Mouse (Mus musculus): ENCODE results near the gene Vezf1.
"Not testable (repeated sequence)": the region's sequence is repeated elsewhere in the genome, so short reads cannot be mapped to it uniquely, and the experiment has no call there.

Gene Vezf1

DNA sequence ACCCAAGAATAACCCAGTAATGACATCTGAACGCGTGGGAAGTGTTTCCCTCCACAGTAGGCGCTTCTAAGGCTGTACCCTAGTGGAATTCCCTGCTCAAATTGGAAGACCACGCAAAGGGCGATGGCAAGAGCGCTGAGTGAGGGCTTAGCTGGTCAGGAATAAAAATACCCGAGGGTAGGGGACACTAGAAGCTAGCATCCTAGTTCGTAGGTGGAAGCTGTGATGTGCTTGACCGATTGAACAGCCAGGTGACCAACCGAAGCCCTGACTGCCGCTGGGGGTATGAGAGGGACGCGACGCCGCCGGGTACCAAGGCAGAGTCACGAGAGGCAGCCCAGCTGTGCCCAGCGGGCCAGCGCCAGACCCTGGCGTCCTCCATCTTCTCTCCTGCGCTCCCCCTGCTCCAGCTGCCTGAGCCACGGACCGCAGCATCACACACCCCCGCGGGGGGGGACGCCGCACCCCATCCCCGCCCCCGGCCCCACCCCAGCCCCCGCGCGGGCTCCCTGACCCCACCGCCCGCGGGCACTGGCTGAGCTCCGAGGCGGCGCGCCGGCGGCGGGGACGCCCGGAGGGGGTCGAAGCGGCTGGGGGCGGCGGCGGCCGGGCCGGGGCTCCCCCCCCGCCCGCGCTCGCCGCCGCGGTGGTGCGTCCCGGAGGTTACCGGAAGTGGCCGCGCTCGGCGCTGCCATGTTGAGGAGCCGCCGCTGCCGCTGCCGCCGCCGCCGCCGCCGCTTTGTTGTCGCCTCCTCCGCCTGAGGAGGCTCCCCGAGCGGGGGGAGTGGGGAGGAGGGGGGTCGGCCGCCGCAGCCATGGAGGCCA is at the start of gene Vezf1:
Gene Vezf1 (plus strand): TSS at position 694 of the 825 bp plus-strand sequence.
- peak; percentile 62 for DNase-seq (ENCODE audit: low read depth, low spot score)

DNA sequence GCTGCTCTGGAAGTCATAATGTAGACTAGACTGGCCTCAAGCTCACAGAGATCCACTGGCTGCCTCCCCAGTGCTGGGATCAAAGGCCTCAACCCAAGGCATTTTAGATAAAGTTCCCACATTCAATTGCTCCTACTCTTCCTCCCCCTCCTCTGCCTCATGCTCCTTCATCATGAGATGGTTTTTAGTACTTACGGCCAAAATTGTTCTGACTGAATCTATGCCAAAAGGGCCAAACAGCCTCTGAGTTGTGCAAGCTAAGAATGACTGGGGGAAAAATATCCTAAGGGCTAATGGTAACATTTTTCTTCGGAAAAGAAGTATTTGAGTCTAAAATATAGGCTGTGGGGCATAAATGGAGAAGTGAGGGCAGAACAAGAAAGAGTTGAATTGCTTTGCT is 44.1 kb upstream of the Vezf1 start:
- DNase-seq (ENCODE audit: low read depth, low spot score), result no peak

DNA sequence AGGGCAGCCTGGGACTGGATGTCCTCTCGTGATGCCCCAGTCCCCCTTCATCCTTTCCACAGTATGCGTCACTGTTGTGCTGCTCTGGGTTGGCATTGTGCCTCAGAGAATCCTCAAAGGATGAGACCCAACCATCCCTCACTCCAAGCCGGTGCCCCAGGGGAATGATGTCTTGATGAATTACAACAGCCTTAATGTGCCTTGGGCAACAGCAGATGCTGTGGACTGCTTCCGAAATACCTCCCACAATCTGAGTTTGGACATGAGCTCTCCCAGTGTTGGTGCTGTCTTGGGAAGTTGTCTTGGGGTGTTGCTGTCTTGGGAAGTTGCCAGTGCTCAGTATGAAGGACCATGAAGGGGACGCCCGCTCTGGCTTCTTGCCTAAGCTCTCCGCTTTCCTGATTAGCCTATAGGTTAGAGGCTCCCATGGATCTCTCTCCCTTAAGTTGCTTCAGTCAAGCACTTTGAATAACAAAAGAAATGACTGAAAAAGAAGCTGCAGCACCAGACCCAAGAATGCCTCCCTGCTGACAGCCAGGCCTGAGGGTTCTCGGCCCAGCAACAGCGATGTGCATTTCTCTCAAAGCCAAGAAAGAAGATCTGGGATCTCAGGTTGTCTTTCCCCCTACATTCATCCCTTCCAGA is 40.6 kb upstream of the Vezf1 start:
- DNase-seq (ENCODE audit: low read depth, low spot score), result peak; percentile 98

GRCm38 (mm10) chr11:88028193-88028684 is 39.8 kb upstream of the Vezf1 start:
- peak; percentile 84 for DNase-seq (ENCODE audit: low read depth, low spot score)

GRCm38 (mm10) chr11:88030219-88030618 is 37.9 kb upstream of the Vezf1 start:
- no peak for DNase-seq (ENCODE audit: low read depth, low spot score)

- DNase-seq (ENCODE audit: low read depth, low spot score), result no peak
These were observed 37.2 kb upstream of the Vezf1 start for GRCm38 (mm10) chr11:88030836-88031235.

- peak; percentile 73 for DNase-seq (ENCODE audit: low read depth, low spot score)
These were observed 36.3 kb upstream of the Vezf1 start for GRCm38 (mm10) chr11:88031753-88032152.

DNA sequence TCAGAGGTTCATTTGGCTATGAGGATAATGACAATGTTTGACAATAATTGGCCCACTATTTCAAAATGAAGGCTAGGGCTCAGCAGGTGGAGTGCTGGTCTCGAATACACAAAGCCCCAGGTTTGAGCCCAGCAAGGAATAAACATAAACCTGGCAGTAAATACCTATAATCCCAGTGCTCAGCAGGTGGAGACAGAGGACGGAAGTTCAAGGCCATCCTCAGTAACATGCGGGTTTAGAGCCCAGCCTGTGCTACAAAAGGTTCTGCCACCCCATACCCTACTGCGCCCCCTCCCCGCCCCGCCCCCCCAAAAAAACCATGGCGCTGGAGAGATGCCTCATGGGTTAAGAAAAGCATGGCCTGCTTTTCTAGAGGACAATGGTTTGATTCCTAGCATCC is 32.1 kb upstream of the Vezf1 start:
- DNase-seq (ENCODE audit: low read depth, low spot score), result peak; percentile 57

DNA sequence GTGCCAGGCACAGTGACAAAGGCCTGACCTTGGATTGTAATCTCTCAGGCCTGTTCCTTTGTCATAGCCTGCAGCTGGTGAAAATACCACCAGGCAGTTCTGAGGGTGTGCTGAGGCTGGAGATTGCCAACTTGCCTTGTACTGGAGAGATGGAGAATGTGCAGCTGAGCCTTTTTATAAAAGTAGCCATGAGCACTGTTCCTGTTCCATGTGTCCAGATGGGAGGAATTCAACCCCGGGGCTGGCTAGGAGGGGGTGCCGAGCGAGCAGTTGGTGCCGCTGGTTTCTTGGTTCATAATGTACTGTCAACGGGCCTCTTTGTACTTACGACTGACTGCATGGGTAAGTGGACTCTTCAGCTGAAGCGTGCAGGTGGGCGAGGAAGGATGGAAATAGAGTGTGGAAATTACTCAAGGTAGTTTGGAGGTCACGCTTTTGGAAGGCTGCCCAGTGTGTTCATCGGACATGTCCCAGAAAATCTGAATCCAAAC is 31.3 kb upstream of the Vezf1 start:
- DNase-seq (ENCODE audit: low read depth, low spot score), result peak; percentile 59

- DNase-seq (ENCODE audit: low read depth, low spot score), result peak; percentile 56
These were observed 30.7 kb upstream of the Vezf1 start for GRCm38 (mm10) chr11:88037386-88037785.

GRCm38 (mm10) chr11:88039066-88039465 is 29.0 kb upstream of the Vezf1 start:
- DNase-seq (ENCODE audit: low read depth, low spot score), result peak; percentile 67

- no peak for DNase-seq (ENCODE audit: low read depth, low spot score)
These were observed 23.8 kb upstream of the Vezf1 start for GRCm38 (mm10) chr11:88044314-88044713.

DNA sequence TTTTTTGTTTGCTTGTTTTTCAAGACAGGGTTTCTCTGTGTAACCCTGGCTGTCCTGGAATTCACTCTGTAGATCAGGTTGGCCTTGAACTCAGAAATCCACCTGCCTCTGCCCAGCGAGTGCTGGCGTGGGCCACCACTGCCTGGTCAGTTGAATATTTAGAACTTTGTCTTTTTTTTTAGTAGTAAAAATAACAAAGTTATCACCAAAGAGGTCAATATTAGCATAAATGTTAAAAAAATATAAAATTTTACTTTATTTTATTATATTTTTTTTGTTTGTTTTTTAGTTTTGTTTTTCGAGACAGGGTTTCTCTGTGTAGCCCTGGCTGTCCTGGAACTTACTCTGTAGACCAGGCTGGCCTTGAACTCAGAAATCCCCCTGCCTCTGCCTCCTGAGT is 22.9 kb upstream of the Vezf1 start:
- not testable (repeated sequence) for DNase-seq (ENCODE audit: low read depth, low spot score)

DNA sequence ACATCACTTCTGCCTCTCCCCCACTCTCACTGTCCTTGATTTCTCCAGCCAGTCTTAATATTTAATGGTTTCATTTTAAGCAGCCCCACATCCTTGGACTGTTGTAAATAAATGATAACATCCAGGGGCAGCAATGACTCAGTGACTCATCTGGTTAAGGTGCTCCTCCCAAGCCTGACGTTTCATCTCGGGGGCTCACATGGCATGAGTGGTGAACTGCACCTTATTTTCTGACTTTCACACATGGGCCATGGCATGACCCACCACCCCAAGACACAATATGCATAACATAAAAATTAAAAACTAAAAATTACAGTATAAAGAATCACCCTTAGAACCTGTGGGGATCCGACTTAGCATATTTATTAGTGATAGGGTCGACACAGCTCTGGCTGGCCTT is 22.2 kb upstream of the Vezf1 start:
- no peak for DNase-seq (ENCODE audit: low read depth, low spot score)

GRCm38 (mm10) chr11:88046323-88046937 is 21.6 kb upstream of the Vezf1 start:
- peak; percentile 86 for DNase-seq (ENCODE audit: low read depth, low spot score)

DNA sequence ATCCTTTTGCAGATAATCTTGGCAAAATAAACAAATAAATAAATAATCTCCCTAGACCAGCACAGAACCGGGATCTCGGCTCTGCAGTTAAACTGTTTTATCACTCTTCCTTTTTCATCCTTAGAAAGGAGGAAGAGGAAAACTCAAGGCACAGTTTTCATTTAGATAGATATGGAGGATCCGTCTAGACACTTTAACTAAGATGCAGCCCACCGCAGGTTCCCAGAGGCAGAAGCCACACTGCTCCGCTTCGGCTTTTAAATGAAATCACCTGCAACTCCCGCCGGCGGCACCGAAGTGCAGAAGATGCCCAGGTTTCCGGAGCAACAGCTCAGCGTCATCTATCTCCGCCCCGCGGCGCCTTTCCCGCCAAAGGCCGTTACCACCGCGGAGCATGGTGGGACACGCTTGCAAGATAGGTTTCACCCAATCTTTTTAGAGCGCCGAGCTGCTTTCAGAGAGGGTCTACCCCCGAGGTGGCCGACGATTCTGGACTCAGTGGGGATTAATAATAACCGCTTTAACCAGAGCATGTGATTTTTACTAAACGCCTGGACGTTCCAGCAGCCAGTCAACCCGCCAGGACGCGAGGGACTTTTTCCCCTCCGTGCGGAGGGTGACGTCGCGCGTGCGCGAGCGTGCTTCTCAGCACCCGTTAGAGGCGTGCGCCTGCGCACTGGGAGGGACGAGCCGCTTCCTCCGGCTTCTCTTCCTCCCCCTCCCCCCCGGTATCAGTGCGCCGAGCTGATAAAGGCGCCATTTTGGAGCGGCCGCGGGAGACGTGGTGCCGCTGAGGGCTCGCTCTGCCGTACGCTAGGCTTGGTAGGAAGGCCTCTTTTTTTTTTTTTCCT is 20.9 kb upstream of the Vezf1 start, which contains the start of gene Srsf1:
Gene Srsf1 (plus strand): TSS at position 430 of the 851 bp plus-strand sequence.
- peak; percentile 98 for DNase-seq (ENCODE audit: low read depth, low spot score)

- DNase-seq (ENCODE audit: low read depth, low spot score), result peak; percentile 72
These were observed 20.1 kb upstream of the Vezf1 start for GRCm38 (mm10) chr11:88047871-88048531.

DNA sequence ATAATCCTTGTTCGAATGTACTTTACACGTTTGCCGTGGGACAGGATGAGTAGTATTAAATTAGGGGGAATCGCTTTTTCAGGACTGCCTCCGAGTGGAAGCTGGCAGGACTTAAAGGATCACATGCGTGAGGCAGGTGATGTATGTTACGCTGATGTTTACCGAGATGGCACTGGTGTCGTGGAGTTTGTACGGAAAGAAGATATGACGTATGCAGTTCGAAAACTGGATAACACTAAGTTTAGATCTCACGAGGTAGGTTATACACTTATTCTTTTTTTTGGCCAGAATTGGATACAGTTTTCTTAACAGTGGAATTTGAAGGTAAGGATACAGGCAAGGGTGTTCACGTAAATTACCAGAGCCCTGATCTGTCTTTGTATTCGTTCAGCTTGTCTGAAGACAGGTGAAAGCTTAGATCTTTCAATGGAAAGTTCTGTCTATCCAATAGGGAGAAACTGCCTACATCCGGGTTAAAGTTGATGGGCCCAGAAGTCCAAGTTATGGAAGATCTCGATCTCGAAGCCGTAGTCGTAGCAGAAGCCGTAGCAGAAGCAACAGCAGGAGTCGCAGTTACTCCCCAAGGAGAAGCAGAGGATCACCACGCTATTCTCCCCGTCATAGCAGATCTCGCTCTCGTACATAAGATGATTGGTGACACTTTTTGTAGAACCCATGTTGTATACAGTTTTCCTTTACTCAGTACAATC is 19.0 kb upstream of the Vezf1 start:
- peak; percentile 63 for DNase-seq (ENCODE audit: low read depth, low spot score)

DNA sequence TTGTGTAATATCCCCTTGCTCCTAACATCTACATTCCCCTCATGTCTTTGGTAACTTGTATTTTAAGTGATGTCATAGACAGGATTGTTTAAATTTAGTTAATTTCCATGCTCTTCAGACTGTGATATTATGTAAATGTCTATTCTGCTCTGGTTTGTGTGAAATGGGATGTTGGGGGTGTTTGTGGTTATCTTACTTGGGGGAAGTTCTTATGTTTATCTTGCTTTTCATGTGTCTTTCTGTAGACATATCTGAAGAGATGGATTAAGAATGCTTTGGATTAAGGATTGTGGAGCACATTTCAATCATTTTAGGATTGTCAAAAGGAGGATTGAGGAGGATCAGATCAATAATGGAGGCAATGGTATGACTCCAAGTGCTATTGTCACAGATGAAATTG is 18.3 kb upstream of the Vezf1 start:
- no peak for DNase-seq (ENCODE audit: low read depth, low spot score)

- DNase-seq (ENCODE audit: low read depth, low spot score), result no peak
These were observed 15.4 kb upstream of the Vezf1 start for GRCm38 (mm10) chr11:88052638-88053037.

All from R1 (cell line).